Mouse (Mus musculus): Measurements from ENCODE around the gene Olfr651.
"Not testable (repeated sequence)": the region's sequence is repeated elsewhere in the genome, so short reads cannot be mapped to it uniquely, and the experiment has no call there.

Gene Olfr651

DNA sequence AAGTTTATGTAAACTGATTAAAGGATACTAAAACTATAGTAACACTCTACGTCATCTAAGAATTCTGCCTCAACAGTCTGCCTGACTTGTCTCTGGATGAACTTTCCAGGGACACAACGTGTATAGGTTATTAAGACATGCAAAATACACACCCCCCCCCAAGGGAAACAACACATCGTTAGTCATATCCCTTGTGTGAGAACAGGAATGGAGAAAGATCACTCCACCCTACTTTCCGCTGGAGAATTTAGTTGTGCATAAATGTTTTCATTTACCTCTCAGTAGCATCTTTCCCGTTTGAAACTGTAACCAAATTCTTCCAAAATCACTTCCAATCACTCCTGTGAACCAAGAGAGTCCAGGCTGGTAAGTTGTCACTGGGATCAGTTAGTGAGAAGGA lies at the start of gene Olfr651:
Olfr651 (plus strand) TSS at position 301 of the 400 bp plus-strand sequence.
- DNase-seq (ENCODE audit: low spot score) = no peak

GRCm38 (mm10) chr7:104501186-104501585 lies 48.7 kb upstream of the Olfr651 start:
- not testable (repeated sequence) for DNase-seq (ENCODE audit: low spot score)

DNA sequence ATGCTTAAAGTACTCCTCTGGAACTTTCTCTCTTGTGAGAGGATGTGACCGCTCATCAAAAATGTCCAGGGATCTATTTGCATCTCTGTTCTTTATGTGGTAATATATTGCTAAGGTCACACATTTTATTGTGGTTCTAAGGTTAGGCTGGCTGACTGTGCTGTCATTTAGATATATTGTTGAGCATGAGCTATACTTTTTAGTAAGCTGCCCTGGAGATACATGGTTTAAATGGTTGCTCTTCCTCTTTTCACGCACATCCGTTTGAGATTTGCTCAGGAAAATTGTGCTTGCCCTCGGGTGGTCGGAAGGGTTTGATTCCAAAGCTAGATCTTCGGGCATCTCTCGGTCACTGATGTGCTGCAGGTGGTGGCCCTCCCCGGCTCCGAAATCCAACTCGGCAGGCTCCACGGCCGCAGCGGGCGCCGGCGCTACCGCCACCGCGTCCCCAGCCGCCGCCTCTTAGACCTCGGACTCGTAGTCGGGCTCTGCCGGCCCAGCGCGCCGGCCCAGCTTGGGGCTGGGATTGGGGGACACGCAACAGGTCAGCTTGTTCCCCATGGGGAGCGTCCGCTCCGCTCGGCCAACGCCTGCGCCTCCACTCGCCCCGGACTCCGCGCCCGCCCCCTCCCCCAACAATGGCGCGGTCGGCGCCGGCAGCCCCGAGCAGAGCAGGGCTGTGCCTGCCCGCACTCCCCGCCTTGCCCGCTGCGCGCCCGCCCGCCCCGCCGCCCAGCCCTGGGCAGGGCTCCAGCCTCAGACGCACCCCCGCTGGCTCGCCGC lies 48.2 kb upstream of the Olfr651 start:
- no peak for DNase-seq (ENCODE audit: low spot score)

DNA sequence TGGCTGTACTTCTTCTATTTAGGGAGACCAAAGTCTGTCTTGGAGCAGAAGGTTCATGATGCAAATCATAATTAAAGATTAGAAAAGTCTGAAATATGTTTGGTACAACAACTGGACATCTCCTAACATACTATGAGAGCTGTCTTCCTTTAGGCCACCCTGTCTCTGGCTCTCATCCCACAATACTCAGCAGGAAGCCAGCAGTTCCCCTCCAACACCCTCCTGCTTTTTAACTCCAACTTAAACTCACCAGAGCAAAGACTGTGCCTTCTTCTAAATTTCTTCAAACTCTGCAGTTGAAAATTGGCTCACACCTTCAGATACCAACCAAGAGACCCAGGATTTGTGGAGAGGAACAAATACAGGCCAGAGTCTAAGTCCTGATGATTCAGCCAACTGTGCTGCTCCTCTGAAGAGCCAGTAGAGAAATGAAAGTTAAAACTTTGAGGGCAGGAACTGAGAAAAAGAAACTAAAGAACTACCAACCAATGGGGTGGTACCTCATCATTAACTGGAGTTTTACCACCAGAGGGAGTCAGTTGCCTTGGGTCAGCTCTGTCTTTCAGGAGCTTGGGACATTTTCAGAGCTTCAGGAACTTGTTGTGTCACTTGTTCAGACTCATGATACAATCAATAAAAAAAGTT lies 42.4 kb upstream of the Olfr651 start, which contains the start of gene Trim30d:
Trim30d (minus strand) TSS at position 429 of the 645 bp plus-strand sequence.
- DNase-seq (ENCODE audit: low spot score) = not testable (repeated sequence)

DNA sequence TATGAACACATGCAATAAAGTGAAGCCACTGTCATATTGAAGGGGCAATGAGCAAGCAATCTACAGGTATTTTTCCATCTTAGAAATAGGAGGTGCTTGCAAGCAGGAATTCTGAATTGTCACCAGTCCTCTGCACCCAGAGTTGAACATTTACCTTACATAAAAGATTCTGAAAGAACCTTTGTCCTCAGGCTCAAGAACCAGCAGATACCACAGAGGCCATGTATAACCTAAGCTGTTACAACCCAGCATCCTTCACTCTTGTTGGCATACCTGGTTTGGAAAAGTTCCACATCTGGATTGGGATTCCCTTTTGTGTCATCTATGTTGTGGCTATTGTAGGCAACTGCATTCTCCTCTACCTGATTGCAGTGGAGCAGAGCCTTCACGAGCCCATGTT lies 2.8 kb downstream of the Olfr651 start:
- DNase-seq (ENCODE audit: low spot score) = no peak

GRCm38 (mm10) chr7:104560601-104561000 lies 10.7 kb downstream of the Olfr651 start, which contains the start of gene Olfr652:
TSS of gene Olfr652 (plus strand) at chr7:104560901.
- DNase-seq (ENCODE audit: low spot score) = no peak

DNA sequence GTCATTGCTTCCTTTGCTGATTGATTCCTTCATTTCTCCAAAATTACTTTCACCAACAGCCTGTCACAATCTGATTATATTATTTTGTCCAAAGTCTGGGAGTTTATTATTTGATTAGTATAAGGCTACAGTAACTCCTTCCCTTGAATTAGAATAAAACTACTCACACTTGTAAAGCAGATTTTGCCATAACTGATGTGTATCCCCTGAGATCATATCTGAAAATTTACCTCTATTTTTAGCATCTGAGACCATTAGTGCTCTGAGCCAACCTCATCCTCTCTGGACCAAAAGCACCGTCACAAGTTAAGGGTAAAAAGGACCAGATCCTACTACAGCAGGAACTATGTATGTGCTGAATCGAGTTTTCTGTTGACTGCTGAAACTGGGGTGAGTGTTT lies 27.1 kb downstream of the Olfr651 start, which contains the start of gene Olfr653:
Olfr653 (plus strand) TSS at position 301 of the 400 bp plus-strand sequence.
- DNase-seq (ENCODE audit: low spot score) = no peak

DNA sequence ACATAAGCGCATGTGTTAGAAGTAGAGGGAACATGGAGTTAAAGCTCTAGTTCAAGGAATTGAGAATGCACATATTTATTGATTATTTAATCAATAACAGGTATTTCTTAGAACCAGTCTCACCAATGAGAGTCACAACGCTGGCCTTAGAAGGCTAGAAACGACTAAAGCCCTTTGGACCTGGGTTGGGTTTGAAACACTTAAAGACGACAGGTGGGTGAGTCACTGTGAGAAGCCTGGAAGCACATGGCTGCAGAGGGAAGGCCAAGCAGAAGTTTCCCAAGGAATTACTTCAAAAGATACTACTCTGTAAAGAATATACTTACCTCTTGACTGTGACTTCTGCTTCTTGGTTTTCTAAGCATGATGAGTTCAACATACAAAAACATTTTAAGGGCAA lies 30.9 kb downstream of the Olfr651 start:
- no peak for DNase-seq (ENCODE audit: low spot score)

- DNase-seq (ENCODE audit: low spot score) = no peak
These were observed 31.5 kb downstream of the Olfr651 start for GRCm38 (mm10) chr7:104581429-104581828.

GRCm38 (mm10) chr7:104586725-104587124 lies 36.8 kb downstream of the Olfr651 start, which contains the start of gene Olfr654:
TSS of gene Olfr654 (plus strand) at chr7:104587025.
- DNase-seq (ENCODE audit: low spot score) = no peak

GRCm38 (mm10) chr7:104588274-104588673 lies 38.3 kb downstream of the Olfr651 start:
- DNase-seq (ENCODE audit: low spot score) = no peak

GRCm38 (mm10) chr7:104601679-104602078 lies 51.7 kb downstream of the Olfr651 start, which contains the start of gene Olfr655:
TSS of gene Olfr655 (minus strand) at chr7:104601779.
- no peak for DNase-seq (ENCODE audit: low spot score)

DNA sequence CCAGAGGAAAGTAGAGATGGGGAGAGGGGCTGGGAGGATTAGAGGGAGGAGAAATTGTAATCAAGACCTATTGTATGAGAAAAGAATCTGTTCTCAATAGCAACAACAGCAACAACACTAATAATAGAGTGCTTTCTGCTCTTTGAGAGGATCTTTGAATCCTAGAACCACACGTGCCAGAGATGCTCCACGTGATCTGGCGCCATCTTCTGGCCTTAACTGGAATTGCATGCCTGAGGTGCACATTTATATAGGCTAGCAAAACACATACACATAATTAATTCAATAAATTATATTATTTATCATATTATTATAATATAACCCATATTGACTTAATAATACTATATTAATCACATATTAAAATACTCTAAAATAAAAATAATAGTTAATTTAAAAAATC lies 53.2 kb downstream of the Olfr651 start:
- no peak for DNase-seq (ENCODE audit: low spot score)
